Mouse (Mus musculus) heart, embryonic 16.5 days (tissue): ENCODE data around the gene Cct4. TPM values are rescaled to one million over a fixed set of nuclear protein-coding genes. Genes with fewer than 3 reads are reported as not detected.

Experiments
- ATAC-seq: fragments of 200-750 bp; cut with Nextera tagmentation; replicated peaks from 2 replicates; pipeline ENCODE4 v1.8.0; 2017; ENCODE audit warnings: moderate number of reproducible peaks; ENCODE audit not compliant: insufficient read depth, low FRiP score; ENCODE audit errors: extremely low read depth
- H3K27ac ChIP-seq: fragments of 300-500 bp; sonication (generic); 2 replicates; pipeline ENCODE4 v1.5.1; 2014; ENCODE audit warnings: mild to moderate bottlenecking, low read length, control low read depth, moderate library complexity
- H3K27me3 ChIP-seq: fragments of 300-500 bp; sonication (generic); 2 replicates; pipeline ENCODE4 v1.6.1; 2014; ENCODE audit warnings: low read length, mixed read lengths; ENCODE audit not compliant: control insufficient read depth, insufficient read depth
- H3K36me3 ChIP-seq: fragments of 300-500 bp; sonication (generic); 2 replicates; pipeline ENCODE4 v1.6.1; 2014; ENCODE audit not compliant: control insufficient read depth, insufficient read depth
- H3K4me1 ChIP-seq: fragments of 300-500 bp; sonication (generic); 2 replicates; pipeline ENCODE4 v1.6.1; 2014; ENCODE audit warnings: low read length, mixed read lengths; ENCODE audit not compliant: control insufficient read depth, insufficient read depth
- H3K4me2 ChIP-seq: fragments of 300-500 bp; sonication (generic); 2 replicates; pipeline ENCODE4 v1.6.1; 2014; ENCODE audit warnings: low read depth, mild to moderate bottlenecking, control low read depth, low read length
- H3K4me3 ChIP-seq: fragments of 300-500 bp; sonication (generic); 2 replicates; pipeline ENCODE4 v1.5.1; 2014; ENCODE audit warnings: mild to moderate bottlenecking, control low read depth, low read length
- H3K9ac ChIP-seq: fragments of 300-500 bp; sonication (generic); 2 replicates; pipeline ENCODE4 v1.6.1; 2014; ENCODE audit warnings: low read length, control low read depth
- H3K9me3 ChIP-seq: fragments of 300-500 bp; sonication (generic); replicated peaks from 2 replicates; pipeline ENCODE4 v1.6.1; 2016; ENCODE audit warnings: low read length; ENCODE audit not compliant: control insufficient read depth
- WGBS: fragments of 180-500 bp; shearing (Covaris S2); extraction: QIAGEN DNeasy Blood & Tissue Kit; methylation state at CpG from one replicate; pipeline ENCODE4 v1.1.7; 2014; 5-methylcytosine and 5-hydroxymethylcytosine counted together
- polyA plus RNA-seq: library from polyadenylated mRNA; unstranded; fragments of >200 nt; fragmentation: Nextera tagmentation; extraction: Ambion mirVana; gene quantifications from 2 replicates; pipeline ENCODE4 v1.2.1, GENCODE M21; 2015

Cct4 gene
- polyA plus RNA-seq, 1 experiment from 2014 or later, result 221 TPM

DNA sequence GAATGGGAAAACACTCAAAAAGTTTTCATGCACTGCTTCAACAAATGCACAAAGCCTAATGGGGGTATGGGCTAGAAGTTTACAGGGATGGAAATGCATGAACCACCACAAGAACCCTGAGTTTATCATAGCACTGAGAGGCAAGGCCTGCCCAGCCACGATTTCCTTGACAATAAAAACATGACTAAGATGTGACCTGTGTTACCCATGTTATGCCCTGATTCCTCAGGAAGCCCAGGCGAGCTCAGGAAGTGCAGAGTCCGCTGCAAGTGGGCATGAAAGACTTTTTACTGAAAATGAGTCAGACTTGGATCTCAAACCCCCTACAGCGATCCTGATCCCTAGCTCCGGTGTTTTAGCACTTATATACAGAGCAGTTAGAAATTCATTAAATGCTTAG is 56.9 kb downstream of the Cct4 start:
- Histone ChIP-seq H3K9me3 (no peaks in the 10 kb centered on the region), H3K27me3 (no peaks in the 10 kb centered on the region), H3K4me2 (no peak overlapping the region), H3K27ac (no peak overlapping the region), H3K4me1 (0 out of 2 replicates have a peak, but pooled peaks cover 2% of the 10 kb centered on the region), H3K4me3 (no peak overlapping the region), H3K9ac (no peak overlapping the region), H3K36me3 (no peaks in the 10 kb centered on the region)
- 46% methylated on average over 5 of the region's 5 CpGs for WGBS
- ATAC-seq, result no peak

DNA sequence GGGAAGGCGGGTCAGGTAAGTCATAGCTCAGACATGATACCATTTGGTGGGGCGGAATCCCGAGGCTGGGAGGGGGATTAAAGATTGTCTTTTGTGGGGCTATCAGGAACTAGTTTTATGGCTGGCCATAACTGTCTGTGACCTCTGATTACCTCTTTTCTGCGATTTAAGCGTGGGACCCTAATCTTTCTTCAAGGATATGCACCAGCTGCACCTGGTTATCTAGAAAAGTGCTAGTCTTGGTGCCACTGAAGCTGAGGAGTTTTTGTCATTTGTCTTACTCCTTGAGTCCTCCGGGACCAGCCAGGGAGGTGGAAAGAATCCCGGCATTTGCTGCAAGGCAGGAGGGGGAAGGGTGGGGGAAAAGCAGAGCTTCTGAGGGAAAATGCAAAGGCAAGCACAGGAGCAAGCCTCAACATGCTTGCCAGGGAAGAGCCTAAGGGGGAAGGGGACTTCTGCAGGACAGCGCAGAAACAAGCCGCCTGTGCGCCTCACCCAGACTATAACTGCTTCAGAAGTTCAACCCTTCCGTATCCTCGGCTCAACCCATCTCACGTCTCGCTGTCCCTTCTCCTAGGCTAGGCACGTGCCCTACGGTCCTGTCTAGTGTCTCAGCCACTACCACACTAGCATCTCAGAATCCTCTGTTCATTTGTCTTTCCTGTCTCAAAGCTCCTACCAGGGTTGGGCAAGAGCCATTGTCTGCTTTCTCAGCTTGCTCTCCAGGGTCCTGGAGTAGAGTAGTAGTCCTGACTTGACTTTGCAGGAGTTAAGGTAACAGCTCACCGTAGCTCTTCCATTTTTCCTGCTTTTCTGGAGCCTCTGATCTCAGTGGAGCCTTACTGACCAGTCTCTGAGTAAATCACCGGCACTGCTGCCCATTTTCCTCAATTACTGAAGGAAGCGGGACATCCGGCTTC is 57.6 kb downstream of the Cct4 start:
- Histone ChIP-seq H3K9ac (no peak overlapping the region), H3K9me3 (no peaks in the 10 kb centered on the region), H3K27ac (no peak overlapping the region), H3K4me1 (0 out of 2 replicates have a peak, but pooled peaks cover 2% of the 10 kb centered on the region), H3K36me3 (no peaks in the 10 kb centered on the region), H3K4me2 (peak overlapping the region; percentile 46), H3K4me3 (peak overlapping the region; percentile 18; the same call in 1 of the 2 replicates), H3K27me3 (no peaks in the 10 kb centered on the region)
- ATAC-seq, result no peak
- WGBS, result 31% methylated on average over 20 of the region's 20 CpGs

DNA sequence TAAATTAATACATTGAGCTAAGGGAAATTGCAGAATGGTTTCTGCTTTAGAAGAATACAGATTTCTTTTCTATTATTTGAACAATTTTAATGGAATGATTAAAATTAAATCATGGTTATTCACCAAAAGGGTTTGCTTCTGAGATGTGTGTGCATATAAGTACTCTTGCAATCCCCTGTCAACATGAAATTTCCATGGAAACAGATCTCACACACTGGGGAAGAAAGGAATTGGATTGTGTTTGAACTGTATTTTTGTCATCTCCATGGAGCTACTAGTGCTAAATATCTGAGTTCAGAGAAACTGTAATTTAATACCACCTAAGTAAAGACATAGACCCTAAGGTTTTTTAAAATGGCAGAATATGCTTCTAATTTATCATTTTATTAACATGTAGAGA is 59.3 kb downstream of the Cct4 start:
- Histone ChIP-seq H3K9me3 (no peaks in the 10 kb centered on the region), H3K9ac (no peak overlapping the region), H3K4me2 (no peak overlapping the region)

DNA sequence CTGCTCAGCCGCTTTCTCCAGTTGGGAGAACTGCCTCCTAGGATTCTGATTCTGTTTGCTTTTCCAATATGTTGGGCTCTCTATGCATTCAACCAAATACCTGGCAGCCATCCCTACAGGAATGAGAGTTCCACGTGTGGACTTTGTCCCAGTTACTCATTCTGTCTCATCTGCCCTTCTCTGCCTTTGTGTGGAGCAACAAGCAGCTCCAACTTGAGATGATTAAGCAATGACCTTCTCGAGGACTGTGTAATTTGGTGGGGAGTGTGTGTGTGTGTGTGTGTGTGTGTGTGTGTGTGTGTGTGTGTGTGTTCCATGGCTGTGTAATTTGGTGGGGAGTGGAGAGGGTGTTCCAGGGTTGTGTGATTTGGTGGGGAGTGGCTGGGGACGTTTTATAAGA is 62.0 kb downstream of the Cct4 start:
- H3K27ac ChIP-seq, result no peak overlapping the region
- H3K36me3 ChIP-seq, result no peaks in the 10 kb centered on the region
- no peak overlapping the region for H3K4me3 ChIP-seq
- 49% methylated on average over 4 of the region's 4 CpGs for WGBS
- no peak overlapping the region for H3K4me2 ChIP-seq
- no peak for ATAC-seq
- H3K4me1 ChIP-seq, result 0 out of 2 replicates have a peak, but pooled peaks cover 2% of the 10 kb centered on the region
- no peaks in the 10 kb centered on the region for H3K9me3 ChIP-seq
- H3K9ac ChIP-seq, result no peak overlapping the region
- H3K27me3 ChIP-seq, result no peaks in the 10 kb centered on the region

More for the DNA sequence above, 59.3 kb downstream of the Cct4 start:
- ATAC-seq, result no peak
- H3K36me3 ChIP-seq, result no peaks in the 10 kb centered on the region
- H3K4me3 ChIP-seq, result no peak overlapping the region
- no peaks in the 10 kb centered on the region for H3K27me3 ChIP-seq
- H3K4me1 ChIP-seq, result 0 out of 2 replicates have a peak, but pooled peaks cover 2% of the 10 kb centered on the region
- no peak overlapping the region for H3K27ac ChIP-seq

Other genes starting within 250 kb of the Cct4 start
- 6.4 and 6.9 TPM in 2 replicates for gene B3gnt2, start 129.6 kb upstream of the Cct4 start, polyA plus RNA-seq
- gene Zrsr1, start 18.5 kb upstream of the Cct4 start, polyA plus RNA-seq, result 1.8 and 1.9 TPM in 2 replicates
- gene Gm28048, start 8.4 kb upstream of the Cct4 start, polyA plus RNA-seq, result 10.7 and 15.8 TPM in 2 replicates
- gene Commd1, start 8.1 kb upstream of the Cct4 start, polyA plus RNA-seq, result 333 and 350 TPM in 2 replicates
- 1.5 and 2.2 TPM in 2 replicates for gene Fam161a, start 17.0 kb downstream of the Cct4 start, polyA plus RNA-seq